Mouse (Mus musculus) G1E (cell line): ENCODE measurements around the gene Ep400.

ENCODE experiments used
- CTCF ChIP-seq: IDR thresholded peaks from 2 replicates; pipeline ENCODE4 v1.5.1; 2012; ENCODE audit warnings: low read depth, low read length, inconsistent platforms, mixed read lengths
- GATA1 ChIP-seq: IDR thresholded peaks from 2 replicates; pipeline ENCODE4 v1.6.1; 2012; ENCODE audit warnings: borderline replicate concordance, low read length, inconsistent platforms, mixed read lengths
- TAL1 ChIP-seq: conservative IDR thresholded peaks from 2 replicates; pipeline ENCODE4 v1.6.1; 2012; ENCODE audit warnings: low read depth, low read length, inconsistent platforms, mixed read lengths

- TF ChIP-seq TAL1 (peak; percentile 76), CTCF (no peak), GATA1 (no peak)
Measured at GRCm38 (mm10) chr5:110802809-110803208, 32.3 kb upstream of the Ep400 start.
